Mouse (Mus musculus): ENCODE measurements at regions not wholly inside any gene's neighbourhood (a gene's known extent, or its start where the extent isn't known, plus 50 kb on each side); places are given as distances from the start of the nearest gene placed in this dataset.

DNA sequence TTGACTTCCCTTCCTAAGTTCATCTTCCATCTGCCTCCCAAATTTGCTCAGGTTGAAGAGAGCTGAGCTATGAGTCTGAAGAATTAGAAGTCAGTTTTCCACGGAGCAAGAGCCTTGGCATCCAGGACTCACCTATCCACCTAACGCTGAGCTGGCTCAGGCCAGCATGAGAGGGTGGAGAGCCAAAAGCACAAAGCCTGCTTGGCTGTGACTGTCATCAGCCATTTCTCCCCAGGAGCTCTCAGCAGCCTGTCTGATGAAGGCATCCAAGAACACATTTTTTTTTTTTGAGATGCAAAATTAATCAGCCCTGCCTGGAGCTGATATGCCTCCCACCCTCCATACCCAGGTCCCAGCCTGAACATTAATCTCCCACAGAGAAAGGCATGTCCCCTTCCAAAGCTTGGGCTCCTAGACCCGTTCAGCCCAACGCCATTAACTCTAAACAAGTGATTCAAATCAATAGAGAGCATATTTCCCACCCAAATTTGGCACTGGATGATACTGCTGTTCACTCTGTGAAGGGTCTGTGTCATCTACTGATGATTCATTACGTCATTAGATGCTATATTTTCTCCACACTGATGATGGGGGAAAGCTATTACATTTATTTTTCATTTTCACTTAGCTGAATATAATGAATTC is 103.8 kb upstream of the Peli1 start:
- no peaks in the 10 kb centered on the region for H3K9me3 ChIP-seq (replicated peaks)
- peak; percentile 67 for ATAC-seq (ENCODE audit: low FRiP score)
- H3K27ac ChIP-seq (replicated peaks): peak overlapping the region; percentile 74
- H3K27me3 ChIP-seq (replicated peaks): no peaks in the 10 kb centered on the region
- H3K4me1 ChIP-seq: peaks cover 28% of the 10 kb centered on the region
- no peak overlapping the region for H3K9ac ChIP-seq (replicated peaks)
- WGBS: 44% methylated on average over 5 of the region's 5 CpGs
- peak overlapping the region; percentile 33 for H3K4me2 ChIP-seq
- H3K4me3 ChIP-seq (replicated peaks): no peak overlapping the region
- no peaks in the 10 kb centered on the region for H3K36me3 ChIP-seq

DNA sequence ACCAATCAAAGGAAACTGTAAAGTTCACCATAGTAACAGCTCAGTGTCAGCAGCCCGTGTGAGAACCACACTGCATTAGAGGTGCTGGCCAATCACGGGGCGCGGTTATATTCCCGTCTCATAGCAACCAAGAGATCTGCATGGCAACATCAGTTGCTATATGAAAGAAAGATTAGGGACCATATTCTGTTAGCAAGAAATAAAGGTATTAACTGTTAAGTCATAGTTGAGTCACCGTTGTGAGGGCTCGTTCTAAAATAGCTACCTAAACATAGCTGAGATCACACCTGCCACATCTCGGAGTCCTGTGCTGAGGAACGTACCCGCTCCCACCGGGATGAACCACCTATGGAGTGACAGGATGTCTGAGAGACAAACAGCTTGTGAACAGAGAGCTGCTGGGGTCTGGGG is 103.2 kb upstream of the Peli1 start:
- H3K27ac ChIP-seq (replicated peaks): peak overlapping the region; percentile 74
- WGBS: 56% methylated on average over 11 of the region's 11 CpGs
- H3K27me3 ChIP-seq (replicated peaks): no peaks in the 10 kb centered on the region
- ATAC-seq (ENCODE audit: low FRiP score): peak; percentile 97
- H3K4me1 ChIP-seq: peaks cover 28% of the 10 kb centered on the region
- peak overlapping the region; percentile 10; the same call in 1 of the 2 replicates for H3K4me3 ChIP-seq (replicated peaks)
- H3K9ac ChIP-seq (replicated peaks): no peak overlapping the region
- peak overlapping the region; percentile 33 for H3K4me2 ChIP-seq
- no peaks in the 10 kb centered on the region for H3K9me3 ChIP-seq (replicated peaks)
- H3K36me3 ChIP-seq: no peaks in the 10 kb centered on the region

DNA sequence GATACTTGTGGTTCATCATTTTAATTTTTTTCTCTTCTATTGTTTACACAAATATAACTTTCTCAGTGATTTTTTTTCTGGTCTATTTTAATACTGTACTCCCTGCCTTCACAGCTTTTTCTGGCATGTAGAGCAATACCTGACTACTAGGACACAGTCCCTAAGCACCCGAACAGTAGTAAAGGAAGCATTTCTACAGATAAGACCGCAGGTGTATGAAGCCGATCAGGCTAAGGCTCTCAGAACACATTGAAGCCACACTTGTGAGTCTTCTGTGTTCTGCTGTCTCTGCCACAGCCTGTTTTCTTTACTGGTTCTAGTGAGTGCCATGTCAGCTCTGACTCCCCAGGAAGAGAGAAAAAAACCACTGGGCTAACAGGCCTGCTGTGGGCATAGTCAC is 102.2 kb upstream of the Peli1 start:
- Histone ChIP-seq H3K27me3 (replicated peaks) (no peaks in the 10 kb centered on the region), H3K9ac (replicated peaks) (no peak overlapping the region), H3K4me1 (peaks cover 28% of the 10 kb centered on the region), H3K4me2 (no peak overlapping the region), H3K9me3 (replicated peaks) (no peaks in the 10 kb centered on the region), H3K27ac (replicated peaks) (no peak overlapping the region; the same call in 1 of the 2 replicates), H3K4me3 (replicated peaks) (no peak overlapping the region), H3K36me3 (no peaks in the 10 kb centered on the region)
- no peak for ATAC-seq (ENCODE audit: low FRiP score)
- WGBS: 82% methylated on average over 3 of the region's 3 CpGs

DNA sequence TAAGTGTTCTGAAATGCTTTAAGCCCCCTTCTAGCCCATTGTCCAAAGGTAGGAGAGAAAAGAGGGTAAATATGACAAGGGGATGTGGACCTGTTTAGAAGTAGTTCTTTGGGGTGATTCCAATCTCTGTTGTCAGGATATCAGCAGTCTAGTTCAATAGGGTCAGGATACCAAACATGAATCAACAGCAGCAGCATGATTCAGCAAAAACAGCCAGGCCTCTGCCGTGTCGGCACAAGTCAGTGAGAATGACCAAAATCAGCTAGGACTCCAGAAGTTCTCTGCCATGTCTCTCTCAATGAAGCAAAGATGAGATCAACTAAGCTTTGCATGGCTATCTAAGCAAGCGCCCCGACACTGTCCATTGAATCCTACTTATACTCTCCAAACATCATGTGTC is 97.5 kb upstream of the Peli1 start:
- no peak overlapping the region for H3K27ac ChIP-seq (replicated peaks)
- no peaks in the 10 kb centered on the region for H3K36me3 ChIP-seq
- peaks cover 5% of the 10 kb centered on the region for H3K4me1 ChIP-seq
- no peaks in the 10 kb centered on the region for H3K9me3 ChIP-seq (replicated peaks)
- H3K27me3 ChIP-seq (replicated peaks): no peaks in the 10 kb centered on the region
- H3K4me2 ChIP-seq: no peak overlapping the region
- WGBS: 96% methylated on average over 4 of the region's 4 CpGs
- H3K9ac ChIP-seq (replicated peaks): no peak overlapping the region
- no peak for ATAC-seq (ENCODE audit: low FRiP score)
- no peak overlapping the region for H3K4me3 ChIP-seq (replicated peaks)

DNA sequence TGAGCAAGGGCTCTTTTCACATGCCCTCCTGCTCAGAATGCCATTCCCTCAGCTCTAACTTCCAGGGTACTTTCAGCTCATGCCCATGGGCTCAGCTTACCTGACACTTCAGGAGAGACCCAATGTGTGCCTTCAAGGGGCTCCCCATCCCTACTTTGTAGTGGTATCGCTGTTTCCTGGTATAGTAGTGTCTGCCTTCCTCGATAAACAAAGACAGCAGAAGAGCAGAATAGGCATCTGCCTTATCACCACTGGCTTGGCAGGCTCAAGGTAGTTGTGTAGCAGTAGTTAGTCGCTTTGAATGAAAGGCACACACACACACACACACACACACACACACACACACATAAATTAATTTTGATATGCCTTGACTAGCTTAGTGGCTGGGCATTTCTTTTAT is 89.7 kb upstream of the Peli1 start:
- 92% methylated on average over 3 of the region's 3 CpGs for WGBS
- H3K4me2 ChIP-seq: no peak overlapping the region
- no peak overlapping the region for H3K9ac ChIP-seq (replicated peaks)
- H3K9me3 ChIP-seq (replicated peaks): no peaks in the 10 kb centered on the region
- no peaks in the 10 kb centered on the region for H3K36me3 ChIP-seq
- H3K27me3 ChIP-seq (replicated peaks): no peaks in the 10 kb centered on the region
- no peaks in the 10 kb centered on the region for H3K4me1 ChIP-seq
- H3K27ac ChIP-seq (replicated peaks): no peak overlapping the region
- no peak overlapping the region for H3K4me3 ChIP-seq (replicated peaks)
- no peak for ATAC-seq (ENCODE audit: low FRiP score)

DNA sequence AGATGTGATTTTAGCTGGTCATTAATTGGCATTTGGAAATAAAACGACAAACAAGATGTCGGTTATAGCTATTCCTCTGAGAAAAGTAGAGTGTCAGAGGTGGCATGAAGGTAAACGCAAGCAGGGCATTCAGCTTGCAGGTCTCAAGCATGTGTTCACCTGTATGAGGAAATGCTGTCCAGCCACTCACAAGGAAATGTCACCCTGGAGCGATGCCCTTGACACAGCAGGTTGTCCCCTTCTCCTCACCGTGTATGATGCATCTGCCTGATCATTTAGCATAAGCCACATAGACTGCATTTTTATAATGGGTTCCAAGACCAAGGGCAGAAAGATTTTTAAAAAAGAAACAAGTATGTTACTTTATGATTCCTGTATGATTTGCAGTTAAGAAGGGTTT is 83.9 kb upstream of the Peli1 start:
- Histone ChIP-seq H3K36me3 (no peaks in the 10 kb centered on the region), H3K27me3 (replicated peaks) (no peaks in the 10 kb centered on the region), H3K4me1 (no peaks in the 10 kb centered on the region), H3K27ac (replicated peaks) (no peak overlapping the region), H3K9me3 (replicated peaks) (no peaks in the 10 kb centered on the region), H3K4me3 (replicated peaks) (no peak overlapping the region), H3K9ac (replicated peaks) (no peak overlapping the region), H3K4me2 (no peak overlapping the region)
- 95% methylated on average over 5 of the region's 5 CpGs for WGBS
- no peak for ATAC-seq (ENCODE audit: low FRiP score)

DNA sequence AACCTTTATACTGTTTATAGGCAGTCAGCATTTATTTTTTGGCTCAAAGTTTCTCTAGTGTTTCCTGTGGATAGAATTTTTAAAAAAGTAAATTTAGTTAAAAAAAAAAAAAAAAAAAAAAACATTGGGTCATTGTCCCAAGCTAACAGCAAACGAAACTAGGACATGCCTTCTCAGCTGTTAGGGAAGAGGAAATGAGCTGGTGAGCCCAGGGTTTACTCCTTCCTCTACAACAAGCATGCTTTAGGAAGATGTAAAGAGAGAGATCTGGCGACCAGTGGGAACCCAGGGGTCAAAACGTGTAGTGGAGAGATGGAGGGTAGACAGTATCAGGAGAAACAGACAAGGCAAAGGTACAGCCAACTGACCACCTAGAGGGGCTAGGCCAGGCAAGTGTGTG is 81.6 kb upstream of the Peli1 start:
- no peaks in the 10 kb centered on the region for H3K9me3 ChIP-seq (replicated peaks)

DNA sequence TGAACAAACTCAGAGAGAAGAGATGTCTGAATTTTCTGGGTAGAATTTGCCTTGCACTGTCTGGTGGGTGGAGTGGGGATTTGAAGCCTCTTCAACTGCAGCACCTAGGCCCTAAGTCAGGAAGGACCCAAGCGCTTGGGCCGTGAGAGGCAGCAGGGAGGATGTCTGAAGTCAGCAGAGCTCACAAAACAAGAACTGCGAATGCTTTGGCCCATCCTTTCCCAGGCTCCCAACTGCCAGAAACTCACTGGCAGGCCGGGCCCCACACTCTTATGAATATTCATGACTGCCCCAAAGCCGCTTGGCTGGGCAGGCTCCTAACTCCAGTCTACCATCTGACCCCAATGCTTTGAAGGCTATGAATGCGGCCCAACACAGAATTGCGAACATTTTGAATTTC is 80.2 kb upstream of the Peli1 start:
- no peak overlapping the region for H3K4me3 ChIP-seq (replicated peaks)
- H3K9me3 ChIP-seq (replicated peaks): no peaks in the 10 kb centered on the region
- H3K4me2 ChIP-seq: no peak overlapping the region
- no peaks in the 10 kb centered on the region for H3K27me3 ChIP-seq (replicated peaks)
- ATAC-seq (ENCODE audit: low FRiP score): peak; percentile 65; the same call in 1 of the 2 replicates
- 0 out of 2 replicates have a peak, but pooled peaks cover 3% of the 10 kb centered on the region for H3K4me1 ChIP-seq
- H3K27ac ChIP-seq (replicated peaks): no peak overlapping the region
- H3K36me3 ChIP-seq: no peaks in the 10 kb centered on the region
- 21% methylated on average over 7 of the region's 7 CpGs for WGBS
- H3K9ac ChIP-seq (replicated peaks): no peak overlapping the region

More for the DNA sequence above, 81.6 kb upstream of the Peli1 start:
- Histone ChIP-seq H3K9ac (replicated peaks) (no peak overlapping the region), H3K36me3 (no peaks in the 10 kb centered on the region), H3K4me3 (replicated peaks) (no peak overlapping the region), H3K27me3 (replicated peaks) (no peaks in the 10 kb centered on the region), H3K27ac (replicated peaks) (no peak overlapping the region), H3K4me1 (no peaks in the 10 kb centered on the region), H3K4me2 (no peak overlapping the region)
- ATAC-seq (ENCODE audit: low FRiP score): no peak
- WGBS: 89% methylated on average over 3 of the region's 3 CpGs

DNA sequence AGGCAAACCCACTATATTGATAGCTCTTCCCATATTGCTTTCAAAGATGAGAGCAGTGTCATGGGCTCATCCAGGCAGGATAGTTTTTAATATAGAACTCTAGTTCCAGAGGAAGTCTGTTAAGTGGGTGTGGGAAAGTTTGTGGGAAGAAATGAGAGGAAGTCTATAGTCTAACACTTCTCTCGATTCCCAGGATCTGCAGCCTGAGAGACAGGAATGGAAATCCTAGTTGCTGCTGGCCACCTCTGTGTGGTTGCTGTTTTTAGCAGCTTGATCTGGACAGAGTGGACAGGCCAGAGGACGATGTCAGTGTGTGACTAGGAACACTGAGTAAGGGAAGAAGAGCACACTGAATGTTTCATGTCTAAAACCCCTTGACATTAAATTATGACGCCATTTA is 76.8 kb upstream of the Peli1 start:
- no peak overlapping the region for H3K4me3 ChIP-seq (replicated peaks)
- H3K27ac ChIP-seq (replicated peaks): no peak overlapping the region
- WGBS: 57% methylated on average over 3 of the region's 3 CpGs
- no peaks in the 10 kb centered on the region for H3K9me3 ChIP-seq (replicated peaks)
- H3K36me3 ChIP-seq: no peaks in the 10 kb centered on the region
- no peak for ATAC-seq (ENCODE audit: low FRiP score)
- no peak overlapping the region for H3K4me2 ChIP-seq
- H3K27me3 ChIP-seq (replicated peaks): no peaks in the 10 kb centered on the region
- H3K4me1 ChIP-seq: peaks cover 13% of the 10 kb centered on the region
- no peak overlapping the region for H3K9ac ChIP-seq (replicated peaks)

DNA sequence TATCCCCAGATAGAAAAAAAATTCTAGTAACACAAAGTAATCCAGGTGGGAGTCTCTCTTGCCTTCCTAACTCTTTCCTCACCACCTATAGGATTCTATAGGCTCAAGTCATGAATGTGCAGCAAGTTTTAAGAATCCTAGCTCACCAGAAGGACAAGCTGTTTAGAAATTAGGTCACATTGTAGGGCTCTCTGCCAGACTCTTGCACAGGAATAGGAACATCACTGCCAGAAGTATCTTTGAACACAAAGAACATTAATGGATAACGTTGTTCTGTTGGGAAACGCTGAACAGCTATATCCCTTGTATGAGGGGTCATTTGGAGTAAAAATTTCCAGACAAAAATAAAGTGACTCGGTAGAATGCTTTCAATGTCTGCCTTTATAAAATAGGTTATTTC is 75.6 kb upstream of the Peli1 start:
- H3K9me3 ChIP-seq (replicated peaks): no peaks in the 10 kb centered on the region
- no peak for ATAC-seq (ENCODE audit: low FRiP score)
- no peak overlapping the region for H3K27ac ChIP-seq (replicated peaks)
- H3K4me1 ChIP-seq: peaks cover 13% of the 10 kb centered on the region
- no peaks in the 10 kb centered on the region for H3K36me3 ChIP-seq
- no peaks in the 10 kb centered on the region for H3K27me3 ChIP-seq (replicated peaks)
- no peak overlapping the region for H3K4me3 ChIP-seq (replicated peaks)
- no peak overlapping the region for H3K9ac ChIP-seq (replicated peaks)
- WGBS: 69% methylated on average over 3 of the region's 3 CpGs
- H3K4me2 ChIP-seq: no peak overlapping the region

DNA sequence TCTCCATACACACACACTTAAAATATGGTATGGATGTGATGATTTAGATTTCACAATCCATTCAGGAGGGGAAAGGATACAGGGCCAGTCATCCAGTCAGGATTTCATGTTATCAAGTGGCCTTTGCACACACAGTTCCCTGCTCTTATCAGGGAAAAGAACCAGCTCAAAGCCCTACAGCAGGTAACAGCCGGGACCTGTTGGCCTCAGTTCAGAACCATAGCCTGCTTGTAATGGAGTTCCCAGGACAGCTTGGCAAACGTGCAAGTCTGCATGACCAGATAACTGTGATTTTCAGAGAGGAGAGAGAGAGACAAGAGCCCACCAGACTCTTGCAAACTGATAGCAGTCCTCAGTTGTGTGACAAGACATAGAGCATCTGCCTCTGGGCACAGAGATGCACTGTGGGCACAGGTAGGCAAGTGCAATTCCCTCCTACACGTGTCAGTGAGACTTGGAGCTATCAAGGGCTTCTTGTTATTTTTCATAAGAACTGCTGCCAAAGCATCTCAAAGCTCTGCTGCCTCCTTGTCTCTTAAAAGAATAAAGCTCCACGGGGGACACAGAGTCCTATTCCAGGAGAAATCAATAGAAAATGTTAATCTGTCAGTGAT is 74.9 kb upstream of the Peli1 start:
- no peak for ATAC-seq (ENCODE audit: low FRiP score)

DNA sequence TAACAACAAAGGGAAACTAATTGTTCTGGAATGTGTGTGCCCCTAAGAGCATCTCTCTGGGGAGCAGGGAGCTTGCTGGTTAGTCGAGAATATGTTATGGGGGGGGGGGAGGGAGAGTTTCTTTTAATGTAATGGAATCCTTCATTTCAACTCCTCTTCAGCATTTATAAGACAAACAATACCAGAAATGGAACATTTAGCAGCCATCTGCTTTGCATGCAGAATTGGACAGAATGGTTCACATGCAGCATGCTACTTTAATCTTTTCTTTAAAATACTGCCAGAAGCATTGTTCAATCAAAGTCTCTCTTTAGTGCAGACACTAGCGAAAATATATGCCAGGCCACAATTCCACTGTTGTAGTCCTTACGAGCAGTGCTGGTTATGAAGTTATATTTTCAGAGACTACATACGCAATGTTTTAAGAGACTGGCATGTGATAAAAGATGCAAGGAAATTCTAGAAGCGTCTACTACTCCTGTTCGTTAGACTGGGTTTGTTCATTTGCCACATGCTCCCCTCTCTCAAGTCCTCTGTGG is 74.2 kb upstream of the Peli1 start:
- Histone ChIP-seq H3K27me3 (replicated peaks) (no peaks in the 10 kb centered on the region), H3K9ac (replicated peaks) (no peak overlapping the region), H3K27ac (replicated peaks) (no peak overlapping the region), H3K4me1 (peaks cover 13% of the 10 kb centered on the region), H3K9me3 (replicated peaks) (no peaks in the 10 kb centered on the region), H3K4me2 (no peak overlapping the region), H3K4me3 (replicated peaks) (no peak overlapping the region), H3K36me3 (no peaks in the 10 kb centered on the region)
- ATAC-seq (ENCODE audit: low FRiP score): no peak
- 49% methylated on average over 6 of the region's 6 CpGs for WGBS

More for the DNA sequence above, 74.9 kb upstream of the Peli1 start:
- no peak overlapping the region for H3K4me3 ChIP-seq (replicated peaks)
- no peak overlapping the region for H3K9ac ChIP-seq (replicated peaks)
- no peaks in the 10 kb centered on the region for H3K9me3 ChIP-seq (replicated peaks)
- H3K4me1 ChIP-seq: peaks cover 13% of the 10 kb centered on the region
- no peaks in the 10 kb centered on the region for H3K36me3 ChIP-seq
- no peaks in the 10 kb centered on the region for H3K27me3 ChIP-seq (replicated peaks)
- WGBS: 25% methylated on average over 4 of the region's 4 CpGs
- no peak overlapping the region for H3K27ac ChIP-seq (replicated peaks)
- no peak overlapping the region for H3K4me2 ChIP-seq
